Mouse (Mus musculus) liver, embryonic 16.5 days (tissue): Measurements from ENCODE around the gene Spag7. TPM values are rescaled to one million over a fixed set of nuclear protein-coding genes. Genes with fewer than 3 reads are reported as not detected.

Experiments used
- ATAC-seq: fragments of 200-750 bp; cut with Nextera tagmentation; 2 replicates; pipeline ENCODE4 v1.8.0; 2017; ENCODE audit warnings: low read depth, mild to moderate bottlenecking, moderate number of reproducible peaks, moderate library complexity
- H3K27ac ChIP-seq: fragments of 300-500 bp; sonication (generic); 2 replicates; pipeline ENCODE4 v1.5.1; 2014; ENCODE audit warnings: mild to moderate bottlenecking, low read length
- H3K27me3 ChIP-seq: fragments of 300-500 bp; sonication (generic); 2 replicates; pipeline ENCODE4 v1.6.1; 2014; ENCODE audit warnings: low read depth, low read length, mixed read lengths; ENCODE audit not compliant: control insufficient read depth, insufficient read depth
- H3K36me3 ChIP-seq: fragments of 300-500 bp; sonication (generic); 2 replicates; pipeline ENCODE4 v1.6.1; 2014; ENCODE audit warnings: mild to moderate bottlenecking; ENCODE audit not compliant: control insufficient read depth, insufficient read depth
- H3K4me1 ChIP-seq: fragments of 300-500 bp; sonication (generic); 2 replicates; pipeline ENCODE4 v1.6.1; 2014; ENCODE audit warnings: low read depth, low read length, mixed read lengths; ENCODE audit not compliant: control insufficient read depth
- H3K4me2 ChIP-seq: fragments of 300-500 bp; sonication (generic); 2 replicates; pipeline ENCODE4 v1.6.1; 2014; ENCODE audit warnings: low read depth, low read length, mixed read lengths
- H3K4me3 ChIP-seq: fragments of 300-500 bp; sonication (generic); 2 replicates; pipeline ENCODE4 v1.5.1; 2014; ENCODE audit warnings: low read depth, mild to moderate bottlenecking, low read length
- H3K9ac ChIP-seq: fragments of 300-500 bp; sonication (generic); 2 replicates; pipeline ENCODE4 v1.6.1; 2014; ENCODE audit warnings: low read depth, low read length
- H3K9me3 ChIP-seq: fragments of 300-500 bp; sonication (generic); replicated peaks from 2 replicates; pipeline ENCODE4 v1.6.1; 2016; ENCODE audit warnings: low read length; ENCODE audit not compliant: control insufficient read depth
- WGBS: fragments of 180-500 bp; shearing (Covaris S2); extraction: QIAGEN DNeasy Blood & Tissue Kit; methylation state at CpG from one replicate; pipeline ENCODE4 v1.1.7; 2014; ENCODE audit not compliant: insufficient replicate concordance; 5-methylcytosine and 5-hydroxymethylcytosine counted together
- polyA plus RNA-seq: library from polyadenylated mRNA; unstranded; fragments of >200 nt; fragmentation: Nextera tagmentation; extraction: Ambion mirVana; gene quantifications from 2 replicates; pipeline ENCODE4 v1.2.1, GENCODE M21; 2015

Spag7 gene
- polyA plus RNA-seq, 1 experiment from 2014 or later, result 57.5 TPM

DNA sequence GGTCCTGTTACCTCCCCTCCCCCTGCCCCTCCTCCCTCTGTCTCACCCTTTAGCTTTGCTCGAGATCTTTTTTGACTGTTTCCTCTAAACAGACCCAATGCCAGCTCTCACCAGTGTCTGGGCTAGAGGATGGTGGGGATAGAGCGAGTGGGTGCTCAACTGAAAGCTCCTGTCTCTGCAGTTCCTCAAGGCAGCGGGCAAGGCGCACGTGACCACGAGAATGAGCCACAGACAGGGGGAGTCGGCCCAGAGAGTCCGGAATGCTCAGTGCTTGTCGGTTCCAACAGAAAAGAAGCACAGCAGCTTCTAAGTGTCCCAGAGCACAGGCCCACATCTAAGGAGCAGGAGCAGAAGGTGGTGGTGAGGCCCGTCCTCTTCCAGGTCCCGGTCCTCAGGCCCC lies 5.3 kb upstream of the Spag7 start:
- no peaks in the 10 kb centered on the region for H3K36me3 ChIP-seq
- no peak overlapping the region for H3K4me3 ChIP-seq
- no peaks in the 10 kb centered on the region for H3K9me3 ChIP-seq
- H3K27me3 ChIP-seq, result no peaks in the 10 kb centered on the region
- no peak overlapping the region for H3K4me2 ChIP-seq
- H3K27ac ChIP-seq, result no peak overlapping the region
- H3K9ac ChIP-seq, result no peak overlapping the region
- ATAC-seq, result no peak
- 50% methylated on average over 11 of the region's 11 CpGs for WGBS
- H3K4me1 ChIP-seq, result peaks cover 17% of the 10 kb centered on the region

- ATAC-seq, result no peak
- 82% methylated on average over 6 of the region's 6 CpGs for WGBS
Observed at GRCm38 (mm10) chr11:70674014-70674413, 4.8 kb upstream of the Spag7 start.

GRCm38 (mm10) chr11:70671333-70672047 lies 2.3 kb upstream of the Spag7 start:
- ATAC-seq, result no peak
- Histone ChIP-seq H3K4me2 (no peak overlapping the region), H3K27ac (no peak overlapping the region), H3K9me3 (no peaks in the 10 kb centered on the region), H3K4me3 (no peak overlapping the region), H3K27me3 (no peaks in the 10 kb centered on the region), H3K9ac (no peak overlapping the region), H3K36me3 (no peaks in the 10 kb centered on the region), H3K4me1 (peaks cover 27% of the 10 kb centered on the region)
- 78% methylated on average over 16 of the region's 16 CpGs for WGBS

More at GRCm38 (mm10) chr11:70674014-70674413, 4.8 kb upstream of the Spag7 start:
- Histone ChIP-seq H3K9ac (no peak overlapping the region), H3K27ac (no peak overlapping the region), H3K9me3 (no peaks in the 10 kb centered on the region), H3K36me3 (no peaks in the 10 kb centered on the region), H3K27me3 (no peaks in the 10 kb centered on the region), H3K4me2 (no peak overlapping the region), H3K4me3 (no peak overlapping the region), H3K4me1 (peaks cover 14% of the 10 kb centered on the region)

DNA sequence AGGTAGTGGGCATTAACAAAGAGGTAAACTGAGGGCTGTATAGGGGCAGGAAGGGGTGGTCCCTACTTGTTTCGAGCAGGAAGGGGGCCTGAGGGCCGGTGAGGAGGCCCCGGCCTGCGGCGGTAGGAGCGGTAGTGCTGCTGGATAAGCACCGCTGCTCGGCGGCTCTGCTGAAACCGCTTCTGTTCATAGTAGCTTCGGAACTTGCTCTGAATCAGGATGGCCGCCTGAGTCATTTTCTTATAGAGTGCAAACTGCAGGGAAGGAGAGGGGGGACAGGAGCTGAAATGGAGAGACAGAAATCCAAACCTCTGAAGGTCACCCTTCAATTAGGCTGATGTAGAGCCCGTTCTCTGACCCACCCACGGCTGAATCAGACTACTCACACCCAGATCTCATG lies 1.3 kb upstream of the Spag7 start:
- Histone ChIP-seq H3K4me2 (peak overlapping the region; percentile 98), H3K4me3 (peak overlapping the region; percentile 81), H3K4me1 (peaks cover 27% of the 10 kb centered on the region), H3K9ac (peak overlapping the region; percentile 84), H3K36me3 (no peaks in the 10 kb centered on the region), H3K27ac (peak overlapping the region; percentile 98), H3K9me3 (no peaks in the 10 kb centered on the region), H3K27me3 (no peaks in the 10 kb centered on the region)
- ATAC-seq, result no peak
- WGBS, result 61% methylated on average over 14 of the region's 14 CpGs

DNA sequence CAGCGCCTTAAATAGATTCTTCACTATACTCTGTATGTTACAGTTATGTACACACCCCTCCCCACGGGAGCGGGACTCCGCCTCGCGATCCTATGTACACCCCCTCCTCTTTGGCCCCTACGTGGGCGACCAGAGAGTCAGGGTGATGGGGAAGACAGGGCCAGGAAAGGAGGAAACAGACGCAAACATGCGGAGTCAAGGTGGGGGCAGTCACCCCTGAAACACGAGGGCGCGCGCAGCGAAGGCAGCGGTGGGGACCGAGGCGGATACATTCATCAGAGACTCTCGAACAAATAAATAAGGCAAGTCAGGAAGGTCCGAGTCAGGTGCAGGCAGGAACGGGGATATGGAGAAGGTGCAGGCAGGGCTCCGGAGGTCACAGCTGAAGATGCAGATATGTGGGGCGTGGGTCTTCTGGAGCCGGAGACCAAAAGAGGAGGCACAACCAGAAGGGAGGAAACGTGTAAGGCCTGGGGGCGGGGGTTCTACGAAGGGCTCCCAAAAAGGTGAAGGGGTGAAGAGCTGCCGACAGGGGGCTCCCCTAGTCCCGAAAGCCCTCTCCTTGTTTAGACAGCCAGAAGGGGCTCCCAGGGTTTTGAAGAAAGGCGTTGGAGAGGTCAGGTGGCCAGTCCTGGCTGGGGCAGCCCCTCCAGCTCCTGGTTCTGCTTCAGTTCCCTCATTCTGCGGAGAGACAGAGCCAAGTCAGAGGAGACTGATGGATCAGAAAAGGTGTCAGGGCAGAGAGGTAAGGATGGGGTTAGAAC lies 548 bp upstream of the Spag7 start:
- 1% methylated on average over 31 of the region's 31 CpGs for WGBS
- Histone ChIP-seq H3K4me1 (peaks cover 27% of the 10 kb centered on the region), H3K4me2 (peak overlapping the region; percentile 98), H3K36me3 (0 out of 2 replicates have a peak, but pooled peaks cover 2% of the 10 kb centered on the region), H3K9me3 (no peaks in the 10 kb centered on the region), H3K27me3 (no peaks in the 10 kb centered on the region), H3K27ac (peak overlapping the region; percentile 98), H3K4me3 (peak overlapping the region; percentile 81), H3K9ac (peak overlapping the region; percentile 84)
- ATAC-seq, result peak; percentile 1; the same call in 1 of the 2 replicates

DNA sequence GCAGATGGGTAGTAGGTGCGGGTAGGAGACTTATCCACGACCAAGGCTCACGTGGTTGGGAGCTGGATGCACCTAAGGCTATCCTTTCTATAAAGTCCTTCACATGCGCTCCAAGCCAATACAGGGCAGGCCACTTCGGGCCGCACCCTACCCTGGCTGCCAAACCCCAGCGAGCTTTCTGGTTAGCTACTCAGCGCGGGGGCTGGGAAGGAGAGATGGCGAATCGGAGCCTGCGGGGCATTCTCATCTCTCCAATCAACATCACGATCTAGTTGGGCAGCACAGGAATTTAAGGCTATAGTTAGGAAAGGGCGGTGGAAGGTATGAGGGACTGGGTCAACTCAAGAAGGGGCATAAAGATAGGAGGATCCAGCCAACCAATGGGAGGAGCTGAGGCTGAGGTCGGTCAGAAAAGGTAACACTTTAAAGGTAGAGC lies 863 bp downstream of the Spag7 start:
- H3K4me2 ChIP-seq, result peak overlapping the region; percentile 98
- no peaks in the 10 kb centered on the region for H3K9me3 ChIP-seq
- H3K9ac ChIP-seq, result peak overlapping the region; percentile 57
- peak overlapping the region; percentile 81 for H3K4me3 ChIP-seq
- peaks cover 27% of the 10 kb centered on the region for H3K4me1 ChIP-seq
- peak overlapping the region; percentile 95 for H3K27ac ChIP-seq
- WGBS, result under 1% methylated on average over 15 of the region's 15 CpGs
- peak; percentile 49 for ATAC-seq
- no peaks in the 10 kb centered on the region for H3K27me3 ChIP-seq
- H3K36me3 ChIP-seq, result peaks cover 14% of the 10 kb centered on the region

DNA sequence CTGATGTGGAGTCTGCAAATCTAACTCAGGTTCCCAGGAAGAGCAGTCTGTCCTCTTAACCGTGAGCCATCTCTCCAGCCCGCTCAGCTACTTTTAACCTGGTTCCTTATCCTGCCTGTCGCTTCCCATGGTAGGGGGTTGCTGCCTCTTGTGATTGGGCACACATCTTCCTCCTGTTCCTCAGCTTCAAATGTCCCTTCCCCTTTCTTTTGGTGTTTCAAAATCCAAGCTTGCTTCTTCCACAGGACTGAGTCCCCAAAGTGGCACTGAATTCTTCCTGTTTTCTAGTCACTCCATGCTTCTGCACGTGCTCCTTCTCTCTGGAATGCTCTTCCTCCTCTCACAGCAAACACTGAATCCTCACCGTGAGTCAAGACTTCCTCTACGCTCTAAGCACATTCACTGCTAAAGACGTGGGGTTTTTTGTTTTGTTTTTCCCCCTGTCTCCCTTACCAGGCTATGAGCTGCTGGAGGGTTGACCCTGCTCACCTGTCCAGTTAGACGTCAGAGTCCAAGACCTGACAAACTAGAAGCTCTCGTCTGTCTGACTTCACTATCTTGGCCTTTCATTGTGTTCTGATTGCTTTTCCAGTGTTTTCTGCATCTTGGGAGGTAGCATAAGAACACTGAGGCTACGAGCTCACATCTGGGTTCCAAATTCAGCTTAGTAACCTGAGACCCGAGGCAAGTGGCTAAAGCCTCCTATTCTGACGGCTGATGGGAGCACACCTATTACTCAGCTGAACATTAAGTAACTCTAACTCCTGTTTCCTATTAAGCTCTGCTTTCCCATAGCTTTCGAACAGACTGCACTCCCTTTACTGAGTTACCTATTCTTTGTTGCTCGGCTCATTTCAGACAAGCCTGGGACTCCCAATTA lies 1.7 kb downstream of the Spag7 start:
- Histone ChIP-seq H3K27ac (peak overlapping the region; percentile 95), H3K4me3 (peak overlapping the region; percentile 81), H3K4me2 (peak overlapping the region; percentile 98), H3K9me3 (no peaks in the 10 kb centered on the region), H3K4me1 (peaks cover 27% of the 10 kb centered on the region), H3K9ac (peak overlapping the region; percentile 57), H3K27me3 (no peaks in the 10 kb centered on the region), H3K36me3 (peaks cover 20% of the 10 kb centered on the region)
- 63% methylated on average over 14 of the region's 14 CpGs for WGBS
- ATAC-seq, result no peak

DNA sequence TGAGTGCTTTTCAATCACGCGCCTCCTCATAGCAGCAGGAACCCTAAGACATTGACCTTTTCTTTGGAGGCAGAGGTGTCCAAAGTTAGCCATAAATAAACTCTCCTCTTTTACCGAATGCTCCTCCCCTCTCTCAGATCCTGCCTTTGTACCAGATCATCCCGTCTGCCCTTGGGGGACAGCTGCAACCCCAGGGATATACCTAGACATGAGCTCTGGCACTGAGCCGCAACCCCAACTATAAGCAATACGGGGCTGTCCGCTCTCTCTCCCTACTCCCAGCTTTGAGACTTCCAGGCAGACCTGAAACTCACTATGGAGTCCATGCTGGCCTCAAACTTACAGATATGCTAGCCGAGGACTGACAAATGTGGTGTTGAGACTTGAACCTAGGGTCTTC lies 2.5 kb downstream of the Spag7 start:
- whole genome bisulfite sequencing, result 80% methylated on average over 8 of the region's 8 CpGs
- no peak overlapping the region for H3K27ac ChIP-seq
- no peak for ATAC-seq
- 0 out of 2 replicates have a peak overlapping the region, but pooled peaks have one; percentile 98 for H3K4me2 ChIP-seq
- no peaks in the 10 kb centered on the region for H3K9me3 ChIP-seq
- peaks cover 24% of the 10 kb centered on the region for H3K36me3 ChIP-seq
- H3K4me1 ChIP-seq, result peaks cover 22% of the 10 kb centered on the region
- no peaks in the 10 kb centered on the region for H3K27me3 ChIP-seq
- H3K9ac ChIP-seq, result no peak overlapping the region
- no peak overlapping the region for H3K4me3 ChIP-seq
